Mouse (Mus musculus): ENCODE results near the gene Nnmt. TPM values are rescaled to one million over a fixed set of nuclear protein-coding genes. Genes with fewer than 3 reads are reported as not detected.

Gene Nnmt
- polyA plus RNA-seq, 1 experiment from 2014 or later: 2.5 TPM

GRCm38 (mm10) chr9:48617511-48618010 lies 12.6 kb upstream of the Nnmt start:
- Histone ChIP-seq H3K9me3 (no peaks in the 10 kb centered on the region), H3K36me3 (no peaks in the 10 kb centered on the region), H3K27ac (no peak overlapping the region), H3K27me3 (ENCODE audit: insufficient read depth, poor library complexity, severe bottlenecking) (peaks cover 14% of the 10 kb centered on the region; the same call in 1 of the 2 replicates), H3K4me3 (no peak overlapping the region), H3K4me1 (peaks cover 10% of the 10 kb centered on the region)
- 61% methylated on average over 3 of the region's 3 CpGs for WGBS
- DNase-seq (ENCODE audit: low spot score): no peak

GRCm38 (mm10) chr9:48613221-48613620 lies 8.3 kb upstream of the Nnmt start:
- no peak overlapping the region for H3K4me3 ChIP-seq
- H3K4me1 ChIP-seq: peaks cover 3% of the 10 kb centered on the region
- DNase-seq (ENCODE audit: low spot score): no peak
- WGBS: 68% methylated on average over 4 of the region's 4 CpGs
- no peaks in the 10 kb centered on the region for H3K27me3 ChIP-seq (ENCODE audit: insufficient read depth, poor library complexity, severe bottlenecking)
- H3K9me3 ChIP-seq: no peaks in the 10 kb centered on the region
- H3K27ac ChIP-seq: no peak overlapping the region
- no peaks in the 10 kb centered on the region for H3K36me3 ChIP-seq

- no peaks in the 10 kb centered on the region for H3K27me3 ChIP-seq (ENCODE audit: insufficient read depth, poor library complexity, severe bottlenecking)
- no peak for DNase-seq (ENCODE audit: low spot score)
- H3K4me3 ChIP-seq: no peak overlapping the region
- no peak overlapping the region for H3K27ac ChIP-seq
- no peaks in the 10 kb centered on the region for H3K9me3 ChIP-seq
- H3K36me3 ChIP-seq: no peaks in the 10 kb centered on the region
- no peaks in the 10 kb centered on the region for H3K4me1 ChIP-seq
- 80% methylated on average over 5 of the region's 5 CpGs for WGBS
Measured at GRCm38 (mm10) chr9:48612542-48612941, 7.6 kb upstream of the Nnmt start.

DNA sequence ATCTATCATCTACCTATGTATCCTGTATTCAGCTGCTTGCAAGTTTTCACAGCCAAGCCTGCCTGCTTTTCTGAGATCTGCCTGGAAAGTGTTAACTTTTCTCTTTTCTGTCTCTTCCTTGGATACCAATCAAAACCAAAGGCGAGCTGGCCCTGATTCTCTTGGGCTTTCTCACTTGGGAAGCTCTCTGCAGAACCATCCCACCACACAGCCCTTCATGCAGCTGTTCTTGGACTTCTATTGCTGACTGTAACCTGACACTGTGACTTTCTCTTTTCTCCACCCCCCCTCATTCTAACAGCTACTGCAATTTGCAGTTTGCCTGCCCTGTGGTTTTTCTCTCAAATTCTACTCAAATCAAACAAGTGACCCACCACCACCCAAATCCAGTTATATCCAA lies 6.1 kb upstream of the Nnmt start:
- DNase-seq (ENCODE audit: low spot score): peak; percentile 58
- no peaks in the 10 kb centered on the region for H3K36me3 ChIP-seq
- no peaks in the 10 kb centered on the region for H3K4me1 ChIP-seq

GRCm38 (mm10) chr9:48609734-48610133 lies 4.8 kb upstream of the Nnmt start:
- H3K36me3 ChIP-seq: no peaks in the 10 kb centered on the region
- H3K27me3 ChIP-seq (ENCODE audit: insufficient read depth, poor library complexity, severe bottlenecking): no peaks in the 10 kb centered on the region
- H3K4me1 ChIP-seq: no peaks in the 10 kb centered on the region
- no peak overlapping the region for H3K4me3 ChIP-seq
- H3K27ac ChIP-seq: no peak overlapping the region
- WGBS: 74% methylated on average over 4 of the region's 4 CpGs
- DNase-seq (ENCODE audit: low spot score): no peak
- no peaks in the 10 kb centered on the region for H3K9me3 ChIP-seq

More for the DNA sequence above, 6.1 kb upstream of the Nnmt start:
- WGBS: 39% methylated on average over 1 of the region's 1 CpGs
- H3K4me3 ChIP-seq: no peak overlapping the region
- H3K27me3 ChIP-seq (ENCODE audit: insufficient read depth, poor library complexity, severe bottlenecking): no peaks in the 10 kb centered on the region
- no peaks in the 10 kb centered on the region for H3K9me3 ChIP-seq
- no peak overlapping the region for H3K27ac ChIP-seq

DNA sequence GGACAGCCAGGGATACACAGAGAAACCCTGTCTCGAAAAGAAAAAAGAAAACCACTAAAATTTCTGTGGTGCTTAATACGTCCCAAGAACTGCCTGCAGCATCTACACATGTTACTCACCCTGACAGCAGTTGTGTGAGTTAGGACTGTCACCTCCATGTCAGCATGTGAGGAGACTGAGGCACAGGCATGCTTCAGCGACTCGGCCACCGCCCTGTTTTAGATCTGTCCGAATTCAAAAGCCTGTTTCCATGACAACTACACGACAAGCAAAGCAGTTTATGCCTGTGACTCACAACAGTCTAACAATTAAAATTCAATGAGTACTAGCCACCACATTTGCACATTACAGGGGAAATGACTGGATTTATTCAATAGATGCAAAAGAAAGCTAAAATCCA lies 2.5 kb upstream of the Nnmt start:
- H3K27me3 ChIP-seq (ENCODE audit: insufficient read depth, poor library complexity, severe bottlenecking): no peaks in the 10 kb centered on the region
- no peaks in the 10 kb centered on the region for H3K9me3 ChIP-seq
- H3K36me3 ChIP-seq: no peaks in the 10 kb centered on the region
- H3K4me3 ChIP-seq: no peak overlapping the region
- no peaks in the 10 kb centered on the region for H3K4me1 ChIP-seq
- no peak for DNase-seq (ENCODE audit: low spot score)
- no peak overlapping the region for H3K27ac ChIP-seq
- WGBS: 76% methylated on average over 7 of the region's 7 CpGs

- no peak overlapping the region for H3K27ac ChIP-seq
- no peaks in the 10 kb centered on the region for H3K36me3 ChIP-seq
- no peaks in the 10 kb centered on the region for H3K27me3 ChIP-seq (ENCODE audit: insufficient read depth, poor library complexity, severe bottlenecking)
- no peak overlapping the region for H3K4me3 ChIP-seq
- DNase-seq (ENCODE audit: low spot score): no peak
- H3K9me3 ChIP-seq: no peaks in the 10 kb centered on the region
- 80% methylated on average over 7 of the region's 7 CpGs for WGBS
- no peaks in the 10 kb centered on the region for H3K4me1 ChIP-seq
Measured at GRCm38 (mm10) chr9:48606171-48606570, 1.2 kb upstream of the Nnmt start.

- no peak overlapping the region for H3K4me3 ChIP-seq
- DNase-seq (ENCODE audit: low spot score): no peak
- H3K4me1 ChIP-seq: no peaks in the 10 kb centered on the region
- no peaks in the 10 kb centered on the region for H3K36me3 ChIP-seq
- 84% methylated on average over 5 of the region's 5 CpGs for WGBS
- H3K9me3 ChIP-seq: no peaks in the 10 kb centered on the region
- no peaks in the 10 kb centered on the region for H3K27me3 ChIP-seq (ENCODE audit: insufficient read depth, poor library complexity, severe bottlenecking)
- H3K27ac ChIP-seq: no peak overlapping the region
Measured at GRCm38 (mm10) chr9:48605697-48606096, 744 bp upstream of the Nnmt start.

- Histone ChIP-seq H3K4me1 (no peaks in the 10 kb centered on the region), H3K9me3 (no peaks in the 10 kb centered on the region), H3K27ac (no peak overlapping the region), H3K4me3 (no peak overlapping the region), H3K27me3 (ENCODE audit: insufficient read depth, poor library complexity, severe bottlenecking) (no peaks in the 10 kb centered on the region), H3K36me3 (no peaks in the 10 kb centered on the region)
- peak; percentile 43 for DNase-seq (ENCODE audit: low spot score)
- WGBS: 58% methylated on average over 1 of the region's 1 CpGs
Measured at GRCm38 (mm10) chr9:48604226-48604625, 727 bp downstream of the Nnmt start.

DNA sequence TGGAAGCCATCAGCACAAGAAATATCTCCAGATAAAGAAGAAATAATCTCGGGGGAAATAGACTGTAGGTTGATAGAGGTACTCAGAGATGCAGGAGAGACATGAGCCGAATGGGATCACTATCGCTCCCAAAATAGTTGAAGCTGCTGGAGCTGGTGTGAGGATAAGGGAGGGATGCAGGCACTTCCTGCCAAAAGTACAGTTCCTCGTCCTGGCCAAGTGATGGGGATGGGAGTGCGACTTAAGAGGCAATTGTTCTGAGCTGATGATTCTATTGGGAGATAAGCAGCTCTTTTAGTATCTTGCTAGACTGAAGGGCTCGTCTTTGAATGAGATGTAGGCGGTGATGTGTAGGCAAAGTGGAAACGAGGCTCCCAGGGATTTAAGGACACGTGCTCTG lies 4.1 kb downstream of the Nnmt start:
- peak; percentile 35 for DNase-seq (ENCODE audit: low spot score)
- H3K27ac ChIP-seq: no peak overlapping the region
- no peaks in the 10 kb centered on the region for H3K4me1 ChIP-seq
- no peak overlapping the region for H3K4me3 ChIP-seq
- no peaks in the 10 kb centered on the region for H3K9me3 ChIP-seq
- no peaks in the 10 kb centered on the region for H3K36me3 ChIP-seq
- 61% methylated on average over 9 of the region's 9 CpGs for WGBS
- H3K27me3 ChIP-seq (ENCODE audit: insufficient read depth, poor library complexity, severe bottlenecking): 0 out of 2 replicates have a peak, but pooled peaks cover 2% of the 10 kb centered on the region

DNA sequence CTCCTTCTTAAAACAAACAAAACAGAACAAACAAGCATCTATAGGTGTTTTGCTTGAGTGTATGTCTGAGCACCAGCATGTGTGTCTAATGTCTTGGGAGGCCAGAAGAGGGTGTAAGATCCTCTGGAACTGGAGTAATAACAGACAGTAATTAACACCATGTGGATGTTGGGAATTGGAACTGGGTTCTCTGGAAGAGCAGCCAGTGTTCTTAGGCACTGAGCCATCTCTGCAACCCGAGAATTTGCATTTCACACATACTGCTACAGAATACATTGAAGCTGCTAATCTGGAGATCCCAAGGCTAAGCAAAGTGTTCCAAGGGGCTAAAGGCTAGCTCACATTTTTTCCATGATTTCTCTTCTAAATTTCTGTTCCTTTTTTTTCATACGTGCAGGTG lies 4.9 kb downstream of the Nnmt start:
- Histone ChIP-seq H3K27ac (no peak overlapping the region), H3K27me3 (ENCODE audit: insufficient read depth, poor library complexity, severe bottlenecking) (peaks cover 8% of the 10 kb centered on the region; the same call in 1 of the 2 replicates), H3K9me3 (no peaks in the 10 kb centered on the region), H3K4me3 (no peak overlapping the region), H3K4me1 (no peaks in the 10 kb centered on the region), H3K36me3 (no peaks in the 10 kb centered on the region)
- WGBS: 45% methylated on average over 2 of the region's 2 CpGs
- DNase-seq (ENCODE audit: low spot score): peak; percentile 24

- Histone ChIP-seq H3K36me3 (no peaks in the 10 kb centered on the region), H3K4me3 (no peak overlapping the region), H3K4me1 (no peaks in the 10 kb centered on the region), H3K27me3 (ENCODE audit: insufficient read depth, poor library complexity, severe bottlenecking) (peaks cover 10% of the 10 kb centered on the region; the same call in 1 of the 2 replicates), H3K27ac (no peak overlapping the region), H3K9me3 (no peaks in the 10 kb centered on the region)
- no peak for DNase-seq (ENCODE audit: low spot score)
- WGBS: 70% methylated on average over 5 of the region's 5 CpGs
Measured at GRCm38 (mm10) chr9:48597494-48597893, 7.5 kb downstream of the Nnmt start.

GRCm38 (mm10) chr9:48596924-48597323 lies 8.0 kb downstream of the Nnmt start:
- 65% methylated on average over 11 of the region's 11 CpGs for WGBS
- Histone ChIP-seq H3K4me3 (no peak overlapping the region), H3K36me3 (no peaks in the 10 kb centered on the region), H3K4me1 (no peaks in the 10 kb centered on the region), H3K9me3 (no peaks in the 10 kb centered on the region), H3K27ac (no peak overlapping the region), H3K27me3 (ENCODE audit: insufficient read depth, poor library complexity, severe bottlenecking) (peaks cover 10% of the 10 kb centered on the region; the same call in 1 of the 2 replicates)
- DNase-seq (ENCODE audit: low spot score): peak; percentile 50

GRCm38 (mm10) chr9:48593915-48594314 lies 11.0 kb downstream of the Nnmt start:
- 52% methylated on average over 8 of the region's 8 CpGs for WGBS
- Histone ChIP-seq H3K9me3 (no peaks in the 10 kb centered on the region), H3K4me1 (no peaks in the 10 kb centered on the region), H3K27ac (no peak overlapping the region), H3K4me3 (no peak overlapping the region), H3K27me3 (ENCODE audit: insufficient read depth, poor library complexity, severe bottlenecking) (peaks cover 16% of the 10 kb centered on the region; the same call in 1 of the 2 replicates), H3K36me3 (no peaks in the 10 kb centered on the region)
- DNase-seq (ENCODE audit: low spot score): peak; percentile 67
